Mouse (Mus musculus): ENCODE data around the gene Emp3. TPM values are rescaled to one million over a fixed set of nuclear protein-coding genes. Genes with fewer than 3 reads are reported as not detected.
A peak's percentile ranks its signal among the peaks of the same experiment; 100 is the strongest.

Gene Emp3
- total RNA-seq, 2 experiments from 2014 or later: 2.9 to 4.1 TPM

DNA sequence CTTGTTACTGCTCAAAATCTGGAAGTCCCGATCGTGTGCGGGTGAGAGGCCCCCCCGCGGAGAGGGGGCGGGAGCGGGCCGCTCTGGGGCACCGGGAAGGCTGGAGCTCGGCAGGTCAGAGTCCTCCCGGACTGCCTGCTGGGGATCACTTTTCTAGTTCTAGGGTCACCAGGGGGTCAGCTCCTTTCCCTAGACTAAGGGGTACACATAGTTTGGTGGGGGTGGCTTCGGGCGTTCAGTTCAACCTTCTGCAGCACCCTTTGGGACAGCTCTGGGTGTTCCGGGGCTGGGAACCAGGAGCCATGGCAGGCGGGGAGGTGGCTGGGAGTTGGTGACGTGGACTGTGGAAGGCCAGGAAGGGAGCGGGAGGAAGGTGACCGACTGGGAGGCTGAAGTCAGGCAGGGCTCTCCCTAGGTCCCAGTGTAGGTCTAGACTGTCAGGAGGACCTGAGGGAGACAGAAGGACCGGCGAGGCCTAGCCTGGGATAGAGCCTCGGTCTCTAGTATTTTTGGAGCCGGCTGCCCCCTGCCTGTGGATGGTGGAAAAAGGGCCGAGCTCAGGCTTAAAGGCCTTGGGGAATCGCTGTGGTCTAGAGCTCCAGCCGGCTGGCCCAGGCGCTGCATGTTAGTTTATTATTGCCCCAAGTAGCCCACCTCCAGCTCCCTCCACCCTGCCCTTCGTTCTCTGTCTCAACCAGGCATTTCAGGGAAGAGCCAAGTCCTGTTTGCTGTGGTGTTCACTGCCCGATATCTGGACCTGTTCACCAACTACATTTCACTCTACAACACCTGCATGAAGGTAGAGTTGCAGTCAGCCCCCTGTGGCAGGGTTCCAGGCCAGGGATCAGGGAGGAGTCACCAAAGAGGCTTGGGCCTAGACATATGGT lies 47.9 kb downstream of the Emp3 start:
- intact Hi-C loops (cut with DNase I): loop anchor here (2.0 to 5.0 kb wide), 2 partner anchors 64 to 135 kb away; no protein-coding TSS in a partner anchor
- DNase-seq (ENCODE audit: low spot score in 2 of 2): peak; percentile 61 to 62

DNA sequence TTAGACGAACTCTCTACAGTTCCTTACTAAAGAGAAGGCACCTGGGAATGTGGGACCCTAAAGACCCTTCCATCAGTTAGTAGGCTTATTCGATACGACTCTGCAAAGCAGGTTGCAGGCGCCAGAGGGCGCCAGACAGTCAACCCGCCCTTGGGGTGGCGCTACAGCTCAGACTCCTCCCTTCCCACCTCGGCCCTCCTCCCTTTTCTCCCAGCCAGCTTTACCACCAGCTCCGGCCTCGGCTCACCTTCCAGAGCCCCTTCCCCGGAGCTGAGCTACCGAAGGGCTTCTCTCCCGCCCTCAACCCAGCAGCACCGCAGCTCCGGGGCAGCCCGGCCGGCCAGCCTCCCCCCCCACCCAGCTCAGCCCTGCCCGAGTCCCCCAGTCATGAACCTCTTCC lies 48.6 kb downstream of the Emp3 start, which contains the start of gene Kdelr1:
TSS of gene Kdelr1 (plus strand) at position 149 of the 400 bp plus-strand sequence.
- peak; percentile 84 to 89 for DNase-seq (ENCODE audit: low spot score in 2 of 2)
- intact Hi-C loops (cut with DNase I): loop anchor here (2.0 to 5.0 kb wide), 2 partner anchors 65 to 136 kb away; no protein-coding TSS in a partner anchor

DNA sequence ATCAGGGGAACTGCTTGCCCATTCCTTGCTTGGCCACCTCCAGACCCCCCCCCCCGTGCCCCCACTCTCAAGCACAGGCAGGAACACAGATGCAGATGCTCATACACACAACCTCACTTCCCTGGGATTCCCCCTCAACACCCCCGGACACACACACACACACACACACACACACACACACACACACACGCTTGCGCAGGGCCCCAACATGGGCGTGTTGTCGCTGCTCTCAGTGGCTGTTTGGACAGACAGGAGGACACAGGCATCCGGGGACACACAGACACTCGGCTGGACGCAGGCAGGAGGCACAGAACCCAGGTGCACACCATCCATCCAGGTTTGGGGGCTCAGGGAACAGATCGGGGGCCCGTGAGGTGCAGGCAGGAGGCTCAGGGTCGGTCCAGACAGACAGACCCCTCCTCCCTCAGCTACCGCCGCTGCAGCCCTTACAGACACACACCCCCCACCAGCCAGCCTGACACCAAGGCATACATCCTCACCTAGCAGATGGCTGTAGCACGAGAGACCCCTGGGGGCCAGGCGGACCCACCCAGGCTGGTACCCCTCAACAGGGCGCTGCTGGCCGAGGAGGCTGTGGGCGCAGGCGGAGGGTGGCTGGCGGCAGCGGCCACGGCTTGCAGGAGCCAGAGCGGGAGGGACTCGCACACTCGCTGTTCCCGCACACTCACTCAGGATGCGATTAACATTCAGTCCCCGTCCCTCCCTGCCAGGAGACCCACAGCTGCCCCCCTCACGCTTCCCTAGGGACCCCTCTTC lies 50.7 kb downstream of the Emp3 start:
- intact Hi-C loops (cut with DNase I): loop anchor here (5.0 kb wide), 1 partner anchor 67 kb away; no protein-coding TSS in a partner anchor
- DNase-seq (ENCODE audit: low spot score in 2 of 2): no peak

DNA sequence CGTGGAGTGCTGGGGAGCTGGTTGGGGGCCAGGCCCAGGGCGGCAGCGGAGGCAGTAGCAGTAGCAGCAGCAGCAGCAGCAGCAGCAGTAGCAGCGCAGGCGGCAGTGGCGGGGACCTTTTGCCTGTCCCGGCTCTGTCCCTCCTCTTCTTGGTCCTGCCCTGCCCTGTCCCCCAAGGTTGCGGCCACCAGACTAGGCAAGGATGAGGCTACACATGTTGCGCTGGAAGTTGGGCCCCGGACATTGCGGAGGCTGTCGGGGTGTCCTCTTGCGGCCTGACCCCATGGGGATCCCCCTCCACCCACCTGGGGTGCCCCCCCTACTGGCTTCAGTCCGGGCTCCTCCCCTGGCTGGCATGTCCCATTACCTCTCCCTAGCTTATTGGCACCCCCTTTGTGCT lies 51.4 kb downstream of the Emp3 start:
- no peak for DNase-seq (ENCODE audit: low spot score in 2 of 2)
- intact Hi-C loops (cut with DNase I): loop anchor here (5.0 kb wide), 1 partner anchor 68 kb away; no protein-coding TSS in a partner anchor

DNA sequence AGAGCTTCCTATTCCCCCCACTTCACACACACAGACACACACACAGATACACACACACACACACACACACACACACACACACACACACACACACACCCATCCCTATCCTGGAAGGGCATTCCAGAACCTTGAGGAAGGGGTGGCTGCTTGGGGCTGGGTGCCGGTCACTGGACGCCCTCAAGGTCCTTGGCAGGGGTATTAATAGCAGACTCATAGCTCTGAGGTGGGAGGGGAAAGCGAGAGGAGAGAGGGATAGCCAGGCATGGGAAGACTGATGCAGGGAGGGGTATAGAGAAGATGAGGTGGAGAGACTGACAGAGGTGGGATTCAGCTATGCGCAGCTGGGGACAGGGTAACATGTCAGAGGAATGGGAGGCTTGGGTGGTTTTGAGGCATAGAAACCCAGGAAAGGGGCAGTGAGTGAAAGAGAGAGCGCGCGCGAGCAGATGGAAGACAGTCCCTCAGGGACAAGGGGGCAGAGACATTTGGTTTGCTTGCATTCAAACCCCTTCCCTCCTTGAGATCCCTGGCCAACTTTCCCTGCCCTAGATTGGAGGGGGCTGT lies 52.0 kb downstream of the Emp3 start:
- no peak for DNase-seq (ENCODE audit: low spot score in 2 of 2)
- intact Hi-C loops (cut with DNase I): no loop called here

Other genes with a start within 250 kb of the Emp3 start
- gene Ntn5, start 237.4 kb downstream of the Emp3 start, total RNA-seq (2021): 1 to 10 TPM; 4.2 to 5.7 TPM
- gene Sec1, start 227.0 kb downstream of the Emp3 start, total RNA-seq (2021): under 1 TPM; 0.37 to 0.48 TPM
- 100 to 1,000 TPM; 209 to 228 TPM for gene Car11, start 221.6 kb downstream of the Emp3 start, total RNA-seq (2021)
- 100 to 1,000 TPM; 128 to 138 TPM for gene Dbp, start 216.3 kb downstream of the Emp3 start, total RNA-seq (2021)
- 100 to 1,000 TPM; 284 to 337 TPM for gene Rpl18, start 205.9 kb downstream of the Emp3 start, total RNA-seq (2021)
- 10 to 100 TPM; 29.9 to 30.0 TPM for gene Sphk2, start 203.4 kb downstream of the Emp3 start, total RNA-seq (2021)
- gene Fam83e, start 200.2 kb downstream of the Emp3 start, total RNA-seq (2021): not detected
- not detected for gene Spaca4, start 195.6 kb downstream of the Emp3 start, total RNA-seq (2021)
- gene Lmtk3, start 137.7 kb downstream of the Emp3 start, total RNA-seq (2021): 100 to 1,000 TPM; 225 to 267 TPM
- gene Sult2b1, start 136.7 kb downstream of the Emp3 start, total RNA-seq (2021): 10 to 100 TPM; 11.4 to 13.8 TPM
- gene Cyth2, start 106.8 kb downstream of the Emp3 start, total RNA-seq (2021): 100 to 1,000 TPM; 199 to 210 TPM
- 1 to 10 TPM; 2.3 to 3.0 TPM for gene Kcnj14, start 96.6 kb downstream of the Emp3 start, total RNA-seq (2021)
- 10 to 100 TPM; 19.5 to 21.0 TPM for gene Grwd1, start 90.5 kb downstream of the Emp3 start, total RNA-seq (2021)
- 10 to 100 TPM; 71.0 to 80.0 TPM for gene Kdelr1, start 48.6 kb downstream of the Emp3 start, total RNA-seq (2021)
- 10 to 100 TPM; 10.2 to 12.3 TPM for gene Grin2d, start 43.0 kb downstream of the Emp3 start, total RNA-seq (2021)
- gene Syngr4, start 24.7 kb downstream of the Emp3 start, total RNA-seq (2021): not detected
- gene Tmem143, start 24.5 kb downstream of the Emp3 start, total RNA-seq (2021): 10 to 100 TPM; 21.8 to 22.0 TPM
- 1 to 10 TPM; 2.3 to 2.9 TPM for gene Ccdc114, start 2.7 kb upstream of the Emp3 start, total RNA-seq (2021)
- 1 to 10 TPM; 1.6 to 3.8 TPM for gene Abcc6, start 108.9 kb upstream of the Emp3 start, total RNA-seq (2021)
- 100 to 1,000 TPM; 103 to 113 TPM for gene Nomo1, start 112.3 kb upstream of the Emp3 start, total RNA-seq (2021)
- gene Kcnj11, start 179.4 kb upstream of the Emp3 start, total RNA-seq (2021): 10 to 100 TPM; 41.3 to 44.6 TPM

Measured in left cerebral cortex, postnatal 36 days (tissue).